Mouse (Mus musculus) CD4-positive, CD25-positive, alpha-beta regulatory T cell, adult 2 months (primary cell): Measurements from ENCODE around the gene Acadm.

Experiments used
- DNase-seq: peaks from one replicate; pipeline ENCODE4 v3.0.0-alpha.2; 2012; ENCODE audit warnings: low read depth, low spot score

Acadm gene

DNA sequence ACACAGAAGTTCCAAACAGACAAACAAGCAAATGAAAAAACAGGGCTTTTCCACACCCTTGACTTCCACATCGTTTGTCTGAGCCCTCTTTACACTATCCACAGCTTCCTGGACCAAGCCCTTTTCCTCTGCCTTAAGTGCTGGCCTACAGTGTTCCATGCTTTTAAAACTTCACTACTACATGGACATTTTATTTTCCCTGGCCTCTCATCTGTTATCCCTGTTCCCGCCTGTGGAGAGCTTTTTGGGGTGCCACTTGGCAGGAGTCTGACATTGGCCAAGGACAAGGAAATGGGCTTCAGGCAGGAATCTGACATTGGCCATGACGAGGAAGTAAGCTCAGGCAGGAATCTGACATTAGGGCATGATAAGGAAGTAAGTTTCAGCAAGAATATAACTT, 41.8 kb downstream of the Acadm start:
- DNase-seq: no peak

- DNase-seq: no peak
Observed at GRCm38 (mm10) chr3:153901904-153902303, 42.5 kb downstream of the Acadm start.

DNA sequence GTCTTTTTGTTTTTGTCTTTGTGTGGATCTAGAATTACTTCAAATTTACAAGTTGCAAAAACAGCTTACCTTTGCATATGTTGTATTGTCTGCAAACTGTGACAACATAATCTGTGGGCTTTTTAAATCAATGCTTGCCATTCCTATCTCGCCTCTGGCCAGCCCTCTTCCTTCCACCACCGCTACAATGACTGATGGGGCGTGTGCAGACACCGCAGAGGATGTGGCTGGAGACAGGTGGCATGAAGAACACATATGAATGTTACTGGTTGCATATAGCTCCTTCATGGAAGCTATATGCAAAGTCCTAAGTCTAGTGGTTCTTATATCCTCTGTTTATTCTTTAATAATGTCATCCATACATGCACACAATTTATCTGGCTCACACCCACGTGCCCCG, 47.2 kb downstream of the Acadm start:
- no peak for DNase-seq

GRCm38 (mm10) chr3:153895454-153895853, 49.0 kb downstream of the Acadm start:
- DNase-seq: peak; percentile 29

DNA sequence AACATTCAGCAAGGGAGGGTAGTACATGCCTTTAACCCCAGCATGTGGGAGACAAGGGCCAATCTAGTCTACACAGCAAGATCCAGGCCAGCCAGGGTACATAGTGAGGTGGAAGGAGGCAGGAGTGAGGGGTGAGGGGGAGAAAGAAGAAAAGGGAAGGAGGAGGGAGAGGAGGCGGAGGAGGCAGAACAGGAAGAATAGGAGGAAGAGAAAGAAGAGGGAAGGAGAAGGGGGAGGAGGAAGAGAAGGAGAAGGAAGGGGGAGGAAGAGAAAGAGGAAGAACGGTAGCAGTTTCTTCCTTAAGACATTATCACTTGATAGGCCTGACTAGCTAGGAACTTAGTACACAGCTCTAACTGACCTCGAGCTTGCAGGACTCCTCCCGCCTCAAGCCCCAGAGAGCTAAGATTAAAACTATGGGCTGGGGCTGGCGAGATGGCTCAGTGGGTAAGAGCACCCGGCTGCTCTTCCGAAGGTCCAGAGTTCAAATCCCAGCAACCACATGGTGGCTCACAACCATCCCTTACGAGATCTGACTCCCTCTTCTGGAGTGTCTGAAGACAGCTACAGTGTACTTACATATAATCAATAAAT, 55.1 kb downstream of the Acadm start:
- DNase-seq: no peak

GRCm38 (mm10) chr3:153888141-153888540, 56.3 kb downstream of the Acadm start:
- no peak for DNase-seq

DNA sequence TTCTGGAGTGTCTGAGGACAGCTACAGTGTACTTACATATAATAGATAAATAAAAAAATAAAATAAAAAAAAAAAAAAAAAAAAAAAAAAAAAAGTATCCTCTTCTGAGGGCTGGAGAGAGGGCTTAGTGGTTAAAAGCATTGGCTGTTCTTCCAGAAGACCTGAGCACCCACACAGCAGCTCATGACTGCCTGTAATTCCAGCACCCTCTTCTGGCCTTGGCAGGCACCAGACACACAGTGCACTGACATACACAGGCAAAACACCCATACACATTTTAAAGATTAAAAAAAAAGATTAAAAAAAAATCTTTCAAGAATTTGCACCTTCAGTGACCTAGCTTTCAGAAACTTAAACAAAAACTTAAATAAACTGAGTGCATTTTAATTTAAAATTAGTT, 58.1 kb downstream of the Acadm start:
- no peak for DNase-seq
